Mouse (Mus musculus): ENCODE results near the gene Stxbp5.

The Stxbp5 gene

DNA sequence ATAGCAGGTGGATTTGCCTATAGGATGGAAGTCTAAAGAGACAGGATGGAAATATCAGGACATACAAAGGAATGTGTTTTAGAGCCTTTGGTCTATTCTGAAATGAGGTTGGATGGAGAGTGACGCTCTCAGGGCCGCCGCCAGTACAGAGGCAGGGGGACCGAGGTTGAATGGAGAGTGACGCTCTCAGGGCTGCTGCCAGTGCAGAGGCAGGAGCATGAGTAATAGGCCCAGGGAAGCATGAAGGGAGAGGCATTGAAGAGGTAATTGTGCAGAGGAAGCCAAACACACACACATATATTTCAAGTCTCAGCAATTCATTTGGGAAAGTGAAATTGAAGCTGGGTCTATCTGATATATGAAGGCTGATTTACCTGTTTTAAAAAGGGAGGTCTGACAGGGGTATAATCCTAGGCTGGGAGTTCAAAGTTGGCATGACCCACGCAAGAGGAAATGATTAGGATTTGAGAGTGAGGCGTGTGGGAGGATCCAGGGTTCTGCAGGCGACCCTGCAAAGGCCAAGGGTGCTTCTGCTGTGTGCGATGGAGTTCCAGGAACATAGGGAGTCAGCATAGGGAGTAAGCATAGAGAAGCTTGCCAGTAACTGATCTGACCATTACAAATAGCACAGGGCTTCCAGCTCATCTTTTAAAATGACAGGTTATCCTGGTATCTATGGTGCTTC, 168.7 kb downstream of the Stxbp5 start:
- DNase-seq: no peak

DNA sequence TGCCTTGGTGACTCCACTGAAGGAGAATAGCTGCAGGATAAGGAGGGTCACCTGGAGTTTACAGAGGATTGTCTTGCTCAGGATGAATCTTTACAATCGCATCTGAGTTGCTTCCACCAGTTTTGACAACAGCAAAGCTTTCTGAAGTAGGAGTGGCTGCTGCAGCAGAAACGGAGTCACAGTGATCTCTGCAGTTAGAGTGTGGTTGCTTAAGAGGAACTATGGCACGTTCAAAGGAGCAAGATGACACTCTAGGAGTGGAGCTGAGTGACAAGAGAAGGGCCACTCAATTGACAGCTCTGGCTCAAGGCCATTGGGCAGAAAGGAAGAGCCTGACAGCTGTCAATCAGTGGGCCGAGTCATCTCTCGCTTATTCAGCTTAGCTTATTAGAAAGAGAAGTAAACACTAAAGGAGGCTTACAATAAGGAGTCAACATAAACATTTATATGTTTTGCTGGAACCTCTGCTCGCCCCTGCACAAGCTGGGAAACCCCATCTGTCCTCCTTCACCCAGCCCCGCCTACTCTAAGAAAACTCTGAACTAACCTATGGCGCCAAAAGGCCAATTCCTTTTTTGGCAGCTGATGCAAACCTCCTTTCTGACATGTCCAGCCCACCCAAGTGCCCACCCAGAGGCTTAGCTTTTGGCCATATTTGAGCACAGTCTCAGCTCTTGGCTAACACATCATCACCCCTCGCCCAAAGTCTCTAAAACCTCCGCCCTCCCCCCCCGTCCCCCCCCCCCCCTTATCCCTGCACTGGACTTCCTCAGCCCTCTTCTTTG, 178.2 kb downstream of the Stxbp5 start:
- DNase-seq: no peak

DNA sequence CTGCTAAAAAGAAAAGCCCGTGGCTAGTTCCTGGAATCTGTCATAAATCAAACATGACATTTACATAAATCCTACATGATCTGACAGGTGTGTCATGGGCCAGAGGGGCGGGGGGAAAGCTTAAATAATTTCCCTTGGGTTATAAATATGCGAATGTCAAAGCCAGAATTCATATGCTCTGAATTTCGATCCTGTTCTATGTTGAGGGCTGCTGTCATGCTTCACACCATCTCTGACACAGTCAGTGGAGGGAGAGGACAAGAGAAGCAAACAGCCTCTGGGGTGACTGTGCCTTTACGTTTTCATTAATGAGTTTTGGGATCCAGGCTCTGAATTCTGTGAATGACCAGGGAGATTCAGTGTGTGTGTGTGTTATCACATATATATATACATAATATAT, 180.9 kb downstream of the Stxbp5 start:
- no peak for DNase-seq

DNA sequence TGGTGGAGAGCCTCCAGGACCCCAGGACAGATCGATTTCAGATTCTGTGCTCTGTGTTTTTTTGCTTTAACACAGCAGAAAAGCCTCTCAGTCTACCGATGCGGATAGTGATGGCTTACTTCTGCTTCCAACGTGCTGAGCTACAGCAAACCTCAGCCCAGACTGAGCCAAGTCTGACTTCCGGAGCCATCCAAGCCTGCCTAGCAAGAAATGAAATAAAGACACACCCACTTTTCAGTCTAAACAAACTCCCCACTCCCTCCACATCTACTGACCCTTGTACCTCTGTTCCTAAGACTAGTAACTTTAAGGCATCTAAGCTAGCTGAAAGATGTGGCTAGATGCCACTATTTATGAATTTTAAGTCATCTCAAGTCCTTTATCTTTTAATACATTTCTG, 182.8 kb downstream of the Stxbp5 start:
- no peak for DNase-seq

All from lung, postnatal 4 days (tissue).